Mouse (Mus musculus): ENCODE results near the gene Fut2. TPM values are rescaled to one million over a fixed set of nuclear protein-coding genes. Genes with fewer than 3 reads are reported as not detected.
A peak's percentile ranks its signal among the peaks of the same experiment; 100 is the strongest.
"Not testable (repeated sequence)": the region's sequence is repeated elsewhere in the genome, so short reads cannot be mapped to it uniquely, and the experiment has no call there.

Fut2 gene
- polyA plus RNA-seq, 1 experiment from 2014 or later: 0.38 TPM

GRCm38 (mm10) chr7:45660746-45661478, 5.3 kb downstream of the Fut2 start:
- no peak for DNase-seq (ENCODE audit: low spot score)

GRCm38 (mm10) chr7:45654424-45655047, 11.7 kb downstream of the Fut2 start:
- no peak for TF ChIP-seq CTCF (IDR thresholded peaks at IDR 0.05; ENCODE audit: low read depth)
- 42% methylated on average over 17 of the region's 17 CpGs for WGBS
- H3K36me3 ChIP-seq (ENCODE audit: insufficient read depth, low read length): no peaks in the 10 kb centered on the region
- no peak overlapping the region for H3K27ac ChIP-seq
- H3K9me3 ChIP-seq (replicated peaks; ENCODE audit: low read length): no peaks in the 10 kb centered on the region
- no peaks in the 10 kb centered on the region for H3K4me1 ChIP-seq (replicated peaks; ENCODE audit: insufficient read depth, low read length)
- H3K4me2 ChIP-seq (ENCODE audit: low read length): peak overlapping the region; percentile 18; the same call in 1 of the 2 replicates
- no peaks in the 10 kb centered on the region for H3K27me3 ChIP-seq (ENCODE audit: insufficient read depth, low read length)
- H3K9ac ChIP-seq (ENCODE audit: low read depth, low read length): no peak overlapping the region
- DNase-seq (ENCODE audit: low spot score) (no peak), ATAC-seq (replicated peaks; ENCODE audit: low FRiP score, low read depth) (no peak)
- no peak overlapping the region for H3K4me3 ChIP-seq (replicated peaks; ENCODE audit: low read depth, low read length)

More at GRCm38 (mm10) chr7:45660746-45661478, 5.3 kb downstream of the Fut2 start:
- no peak for ATAC-seq (replicated peaks; ENCODE audit: low FRiP score, low read depth)
- H3K4me1 ChIP-seq (replicated peaks; ENCODE audit: insufficient read depth, low read length): peaks cover 3% of the 10 kb centered on the region
- H3K9me3 ChIP-seq (replicated peaks; ENCODE audit: low read length): no peaks in the 10 kb centered on the region
- TF ChIP-seq CTCF (IDR thresholded peaks at IDR 0.05; ENCODE audit: low read depth): no peak
- no peaks in the 10 kb centered on the region for H3K36me3 ChIP-seq (ENCODE audit: insufficient read depth, low read length)
- no peak overlapping the region for H3K9ac ChIP-seq (ENCODE audit: low read depth, low read length)
- H3K27me3 ChIP-seq (ENCODE audit: insufficient read depth, low read length): no peaks in the 10 kb centered on the region
- 69% methylated on average over 11 of the region's 11 CpGs for WGBS
- no peak overlapping the region for H3K27ac ChIP-seq
- no peak overlapping the region for H3K4me3 ChIP-seq (replicated peaks; ENCODE audit: low read depth, low read length)
- no peak overlapping the region for H3K4me2 ChIP-seq (ENCODE audit: low read length)

- H3K4me1 ChIP-seq (replicated peaks; ENCODE audit: insufficient read depth, low read length); H3K4me3 ChIP-seq (replicated peaks; ENCODE audit: low read depth, low read length): not testable (repeated sequence)
Measured at GRCm38 (mm10) chr7:45650484-45650883, 15.7 kb downstream of the Fut2 start.

GRCm38 (mm10) chr7:45649351-45649750, 16.8 kb downstream of the Fut2 start:
- TF ChIP-seq CTCF (IDR thresholded peaks at IDR 0.05; ENCODE audit: low read depth): no peak
- H3K9me3 ChIP-seq (replicated peaks; ENCODE audit: low read length): no peaks in the 10 kb centered on the region
- H3K27me3 ChIP-seq (ENCODE audit: insufficient read depth, low read length): no peaks in the 10 kb centered on the region
- H3K27ac ChIP-seq: no peak overlapping the region
- no peak for ATAC-seq (replicated peaks; ENCODE audit: low FRiP score, low read depth)
- H3K4me2 ChIP-seq (ENCODE audit: low read length): no peak overlapping the region
- H3K9ac ChIP-seq (ENCODE audit: low read depth, low read length): no peak overlapping the region
- 76% methylated on average over 8 of the region's 8 CpGs for WGBS
- no peaks in the 10 kb centered on the region for H3K36me3 ChIP-seq (ENCODE audit: insufficient read depth, low read length)
- H3K4me3 ChIP-seq (replicated peaks; ENCODE audit: low read depth, low read length): no peak overlapping the region
- no peak for DNase-seq (ENCODE audit: low spot score)
- H3K4me1 ChIP-seq (replicated peaks; ENCODE audit: insufficient read depth, low read length): no peaks in the 10 kb centered on the region; the same call in none of the 2 replicates

More at GRCm38 (mm10) chr7:45650484-45650883, 15.7 kb downstream of the Fut2 start:
- WGBS: 93% methylated on average over 19 of the region's 20 CpGs
- H3K4me2 ChIP-seq (ENCODE audit: low read length); ATAC-seq (replicated peaks; ENCODE audit: low FRiP score, low read depth); H3K9ac ChIP-seq (ENCODE audit: low read depth, low read length); H3K9me3 ChIP-seq (replicated peaks; ENCODE audit: low read length); H3K36me3 ChIP-seq (ENCODE audit: insufficient read depth, low read length); DNase-seq (ENCODE audit: low spot score); H3K27ac ChIP-seq; H3K27me3 ChIP-seq (ENCODE audit: insufficient read depth, low read length): not testable (repeated sequence)

- TF ChIP-seq CTCF (IDR thresholded peaks at IDR 0.05; ENCODE audit: low read depth): no peak
- Histone ChIP-seq H3K4me2 (ENCODE audit: low read length) (no peak overlapping the region), H3K9me3 (replicated peaks; ENCODE audit: low read length) (no peaks in the 10 kb centered on the region), H3K27ac (no peak overlapping the region), H3K4me1 (replicated peaks; ENCODE audit: insufficient read depth, low read length) (peaks cover 15% of the 10 kb centered on the region), H3K9ac (ENCODE audit: low read depth, low read length) (no peak overlapping the region), H3K36me3 (ENCODE audit: insufficient read depth, low read length) (no peaks in the 10 kb centered on the region), H3K27me3 (ENCODE audit: insufficient read depth, low read length) (no peaks in the 10 kb centered on the region), H3K4me3 (replicated peaks; ENCODE audit: low read depth, low read length) (no peak overlapping the region)
- 54% methylated on average over 4 of the region's 4 CpGs for WGBS
- ATAC-seq (replicated peaks; ENCODE audit: low FRiP score, low read depth) (no peak), DNase-seq (ENCODE audit: low spot score) (no peak)
Measured at GRCm38 (mm10) chr7:45646671-45647070, 19.5 kb downstream of the Fut2 start.

- ATAC-seq (replicated peaks; ENCODE audit: low FRiP score, low read depth) (no peak), DNase-seq (ENCODE audit: low spot score) (no peak)
- Histone ChIP-seq H3K4me1 (replicated peaks; ENCODE audit: insufficient read depth, low read length) (peaks cover 26% of the 10 kb centered on the region), H3K4me3 (replicated peaks; ENCODE audit: low read depth, low read length) (no peak overlapping the region), H3K27me3 (ENCODE audit: insufficient read depth, low read length) (no peaks in the 10 kb centered on the region), H3K4me2 (ENCODE audit: low read length) (no peak overlapping the region), H3K36me3 (ENCODE audit: insufficient read depth, low read length) (no peaks in the 10 kb centered on the region), H3K27ac (no peak overlapping the region), H3K9ac (ENCODE audit: low read depth, low read length) (no peak overlapping the region), H3K9me3 (replicated peaks; ENCODE audit: low read length) (no peaks in the 10 kb centered on the region)
- 83% methylated on average over 7 of the region's 7 CpGs for WGBS
- no peak for TF ChIP-seq CTCF (IDR thresholded peaks at IDR 0.05; ENCODE audit: low read depth)
Measured at GRCm38 (mm10) chr7:45645591-45645971, 20.6 kb downstream of the Fut2 start.
